Mouse (Mus musculus): ENCODE results near the gene Asb6.

Gene Asb6

GRCm38 (mm10) chr2:30799456-30799855 lies 30.7 kb downstream of the Asb6 start:
- H3K4me3 ChIP-seq (replicated peaks; ENCODE audit: low read length) = no peak overlapping the region
- H3K27me3 ChIP-seq (ENCODE audit: insufficient read depth, low read length) = peaks cover 52% of the 10 kb centered on the region
- peaks cover 85% of the 10 kb centered on the region for H3K4me1 ChIP-seq (replicated peaks; ENCODE audit: low read depth, low read length)
- no peaks in the 10 kb centered on the region for H3K36me3 ChIP-seq (ENCODE audit: insufficient read depth, low read length)
- H3K9me3 ChIP-seq (ENCODE audit: low read length) = no peaks in the 10 kb centered on the region
- TF ChIP-seq CTCF (conservative IDR thresholded peaks at IDR 0.05; ENCODE audit: low read length) (no peak), POU5F1 (IDR thresholded peaks at IDR 0.05; ENCODE audit: borderline replicate concordance, low read length) (no peak), NANOG (IDR thresholded peaks at IDR 0.05; ENCODE audit: borderline replicate concordance, low read length) (no peak)

DNA sequence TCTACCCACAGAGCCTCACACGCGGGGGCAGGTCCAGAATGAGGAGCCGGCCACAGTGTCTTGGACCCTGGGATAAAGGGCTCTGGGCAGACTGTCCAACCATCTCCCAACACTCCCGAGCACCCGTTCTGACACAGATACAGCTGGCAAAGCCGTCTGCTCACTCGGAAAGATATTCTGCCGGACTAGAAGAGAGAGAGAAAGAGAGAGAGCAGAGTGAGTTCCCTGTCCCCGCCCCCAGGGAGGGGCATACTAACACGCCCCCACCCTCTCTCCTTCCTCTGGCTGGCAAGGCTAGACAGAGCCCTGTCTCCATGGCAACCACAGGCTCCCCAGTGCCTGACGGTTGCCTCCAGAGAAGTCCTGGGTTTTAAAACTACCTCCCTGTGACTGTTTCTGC lies 33.8 kb downstream of the Asb6 start:
- H3K27me3 ChIP-seq (ENCODE audit: insufficient read depth, low read length) = peaks cover 50% of the 10 kb centered on the region
- H3K4me1 ChIP-seq (replicated peaks; ENCODE audit: low read depth, low read length) = peaks cover 83% of the 10 kb centered on the region
- TF ChIP-seq NANOG (IDR thresholded peaks at IDR 0.05; ENCODE audit: borderline replicate concordance, low read length) = no peak
- no peak for TF ChIP-seq CTCF (conservative IDR thresholded peaks at IDR 0.05; ENCODE audit: low read length)
- no peak for TF ChIP-seq POU5F1 (IDR thresholded peaks at IDR 0.05; ENCODE audit: borderline replicate concordance, low read length)
- H3K4me3 ChIP-seq (replicated peaks; ENCODE audit: low read length) = peak overlapping the region; percentile 52
- no peaks in the 10 kb centered on the region for H3K36me3 ChIP-seq (ENCODE audit: insufficient read depth, low read length)
- H3K9me3 ChIP-seq (ENCODE audit: low read length) = no peaks in the 10 kb centered on the region

DNA sequence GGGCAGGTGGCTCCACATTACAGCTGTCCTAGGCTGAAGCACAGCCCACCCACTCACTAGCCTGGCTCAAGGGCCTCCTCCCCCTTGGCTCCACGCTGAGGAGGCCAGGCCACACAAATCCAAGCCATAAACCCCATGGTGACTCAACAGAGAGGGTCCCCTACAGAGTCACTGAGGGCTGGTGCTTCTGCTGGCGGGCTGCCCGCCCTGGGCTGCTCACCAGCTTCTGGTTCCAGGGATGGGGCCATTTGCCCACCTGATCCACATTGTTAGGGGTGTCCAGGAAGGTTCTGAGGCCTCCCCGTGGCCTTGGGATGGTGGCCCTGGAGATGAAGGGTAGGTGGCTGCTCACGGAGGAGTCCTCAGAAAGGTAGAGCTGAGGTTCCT lies 34.3 kb downstream of the Asb6 start:
- no peak for TF ChIP-seq NANOG (IDR thresholded peaks at IDR 0.05; ENCODE audit: borderline replicate concordance, low read length)
- no peak for TF ChIP-seq CTCF (conservative IDR thresholded peaks at IDR 0.05; ENCODE audit: low read length)
- no peak for TF ChIP-seq POU5F1 (IDR thresholded peaks at IDR 0.05; ENCODE audit: borderline replicate concordance, low read length)
- no peaks in the 10 kb centered on the region for H3K36me3 ChIP-seq (ENCODE audit: insufficient read depth, low read length)
- no peaks in the 10 kb centered on the region for H3K9me3 ChIP-seq (ENCODE audit: low read length)
- peaks cover 47% of the 10 kb centered on the region for H3K27me3 ChIP-seq (ENCODE audit: insufficient read depth, low read length)
- peaks cover 86% of the 10 kb centered on the region for H3K4me1 ChIP-seq (replicated peaks; ENCODE audit: low read depth, low read length)
- H3K4me3 ChIP-seq (replicated peaks; ENCODE audit: low read length) = peak overlapping the region; percentile 52

GRCm38 (mm10) chr2:30795271-30795888 lies 34.8 kb downstream of the Asb6 start:
- Histone ChIP-seq H3K9me3 (ENCODE audit: low read length) (no peaks in the 10 kb centered on the region), H3K36me3 (ENCODE audit: insufficient read depth, low read length) (no peaks in the 10 kb centered on the region), H3K4me3 (replicated peaks; ENCODE audit: low read length) (no peak overlapping the region), H3K4me1 (replicated peaks; ENCODE audit: low read depth, low read length) (peaks cover 86% of the 10 kb centered on the region), H3K27me3 (ENCODE audit: insufficient read depth, low read length) (peaks cover 47% of the 10 kb centered on the region)
- no peak for TF ChIP-seq CTCF (conservative IDR thresholded peaks at IDR 0.05; ENCODE audit: low read length)

DNA sequence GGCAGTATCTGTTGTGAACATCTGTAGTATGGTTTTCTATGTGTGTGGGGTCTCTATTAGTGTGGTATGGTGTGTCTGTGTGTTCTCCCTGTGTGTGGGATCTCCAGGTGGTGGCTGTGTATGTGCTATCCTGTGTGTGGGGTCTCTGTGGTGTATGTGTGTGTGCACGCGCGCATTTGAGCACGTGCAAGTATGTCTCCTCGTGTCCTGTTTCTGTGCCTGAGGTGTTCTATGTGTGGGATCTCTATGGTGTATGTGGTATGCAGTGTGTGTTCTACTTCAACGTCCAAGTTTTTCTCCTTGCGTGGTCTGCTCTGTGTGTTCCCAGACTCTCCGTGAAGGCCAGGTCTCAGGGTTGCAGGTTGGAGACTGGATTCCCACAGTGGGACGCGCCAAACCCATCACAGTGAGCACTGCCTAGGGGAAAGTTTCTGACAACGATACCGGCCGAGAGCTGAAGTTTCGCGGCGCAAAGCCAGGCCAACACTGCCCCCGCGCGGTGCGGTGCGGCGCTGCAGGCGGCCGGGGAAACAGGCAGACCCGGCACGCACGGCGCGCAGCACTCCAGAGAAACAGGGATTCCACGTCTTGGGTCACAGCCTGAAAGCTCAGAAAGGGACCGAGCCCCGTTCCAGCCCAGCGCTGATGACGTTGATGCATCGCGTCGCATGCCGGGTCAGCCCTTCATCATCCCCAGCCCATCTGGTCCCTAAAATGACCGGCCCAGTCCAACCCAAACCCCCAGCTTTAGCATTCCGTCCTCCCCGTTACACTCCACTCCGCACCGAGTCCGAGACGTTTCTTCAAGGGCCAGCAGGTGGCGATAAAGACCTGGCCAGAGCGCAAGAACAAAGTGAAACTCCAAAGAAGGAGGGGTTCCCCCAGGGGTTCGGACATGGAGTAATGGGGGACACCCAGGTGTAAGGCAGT lies 35.7 kb downstream of the Asb6 start:
- Histone ChIP-seq H3K27me3 (ENCODE audit: insufficient read depth, low read length) (peaks cover 43% of the 10 kb centered on the region), H3K9me3 (ENCODE audit: low read length) (no peaks in the 10 kb centered on the region), H3K4me1 (replicated peaks; ENCODE audit: low read depth, low read length) (peaks cover 77% of the 10 kb centered on the region), H3K4me3 (replicated peaks; ENCODE audit: low read length) (peak overlapping the region; percentile 76), H3K36me3 (ENCODE audit: insufficient read depth, low read length) (no peaks in the 10 kb centered on the region)
- peak; percentile 80 for TF ChIP-seq CTCF (conservative IDR thresholded peaks at IDR 0.05; ENCODE audit: low read length)
- TF ChIP-seq POU5F1 (IDR thresholded peaks at IDR 0.05; ENCODE audit: borderline replicate concordance, low read length) = no peak

DNA sequence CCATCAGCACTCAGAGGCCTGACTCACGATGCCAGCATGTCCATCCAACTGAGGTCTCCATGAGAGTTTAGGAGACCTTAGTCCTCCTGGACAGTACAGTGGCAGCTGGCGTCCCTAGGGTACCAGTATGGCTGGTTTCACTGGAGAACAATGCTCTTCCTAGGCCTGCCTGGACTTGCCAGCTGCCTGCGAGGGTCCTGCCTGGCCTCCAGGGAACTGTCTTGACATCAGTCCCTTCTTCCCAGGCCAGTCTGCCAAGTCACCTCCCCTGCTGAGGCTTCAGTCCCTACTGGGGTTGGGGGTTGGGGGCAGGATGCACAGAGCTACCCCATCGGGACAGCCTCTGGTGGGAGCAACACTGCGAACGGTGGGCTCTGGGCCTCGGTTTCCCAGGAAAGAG lies 38.1 kb downstream of the Asb6 start:
- TF ChIP-seq POU5F1 (IDR thresholded peaks at IDR 0.05; ENCODE audit: borderline replicate concordance, low read length) = no peak
- no peak for TF ChIP-seq CTCF (conservative IDR thresholded peaks at IDR 0.05; ENCODE audit: low read length)
- no peak for TF ChIP-seq NANOG (IDR thresholded peaks at IDR 0.05; ENCODE audit: borderline replicate concordance, low read length)
- Histone ChIP-seq H3K4me3 (replicated peaks; ENCODE audit: low read length) (no peak overlapping the region), H3K27me3 (ENCODE audit: insufficient read depth, low read length) (peaks cover 37% of the 10 kb centered on the region), H3K4me1 (replicated peaks; ENCODE audit: low read depth, low read length) (peaks cover 53% of the 10 kb centered on the region), H3K9me3 (ENCODE audit: low read length) (no peaks in the 10 kb centered on the region), H3K36me3 (ENCODE audit: insufficient read depth, low read length) (no peaks in the 10 kb centered on the region)

GRCm38 (mm10) chr2:30787466-30787865 lies 42.7 kb downstream of the Asb6 start:
- H3K4me3 ChIP-seq (replicated peaks; ENCODE audit: low read length) = no peak overlapping the region
- no peaks in the 10 kb centered on the region for H3K36me3 ChIP-seq (ENCODE audit: insufficient read depth, low read length)
- H3K4me1 ChIP-seq (replicated peaks; ENCODE audit: low read depth, low read length) = peaks cover 53% of the 10 kb centered on the region
- H3K27me3 ChIP-seq (ENCODE audit: insufficient read depth, low read length) = peaks cover 57% of the 10 kb centered on the region
- TF ChIP-seq POU5F1 (IDR thresholded peaks at IDR 0.05; ENCODE audit: borderline replicate concordance, low read length) = no peak
- TF ChIP-seq NANOG (IDR thresholded peaks at IDR 0.05; ENCODE audit: borderline replicate concordance, low read length) = no peak
- TF ChIP-seq CTCF (conservative IDR thresholded peaks at IDR 0.05; ENCODE audit: low read length) = no peak
- H3K9me3 ChIP-seq (ENCODE audit: low read length) = no peaks in the 10 kb centered on the region

GRCm38 (mm10) chr2:30784078-30784994 lies 45.8 kb downstream of the Asb6 start:
- peak overlapping the region; percentile 67 for H3K4me3 ChIP-seq (replicated peaks; ENCODE audit: low read length)
- TF ChIP-seq NANOG (IDR thresholded peaks at IDR 0.05; ENCODE audit: borderline replicate concordance, low read length) (no peak), POU5F1 (IDR thresholded peaks at IDR 0.05; ENCODE audit: borderline replicate concordance, low read length) (no peak), CTCF (conservative IDR thresholded peaks at IDR 0.05; ENCODE audit: low read length) (no peak)
- H3K9me3 ChIP-seq (ENCODE audit: low read length) = no peaks in the 10 kb centered on the region
- peaks cover 61% of the 10 kb centered on the region for H3K4me1 ChIP-seq (replicated peaks; ENCODE audit: low read depth, low read length)
- H3K36me3 ChIP-seq (ENCODE audit: insufficient read depth, low read length) = no peaks in the 10 kb centered on the region
- peaks cover 43% of the 10 kb centered on the region for H3K27me3 ChIP-seq (ENCODE audit: insufficient read depth, low read length)
